Mouse (Mus musculus) cerebellum, adult 2 months (tissue): ENCODE results near the gene Defb25. TPM values are rescaled to one million over a fixed set of nuclear protein-coding genes. Genes with fewer than 3 reads are reported as not detected.
"Not testable (repeated sequence)": the region's sequence is repeated elsewhere in the genome, so short reads cannot be mapped to it uniquely, and the experiment has no call there.

Experiments used
- DNase-seq, 2 experiments: peaks; one replicate each; pipeline ENCODE4 v3.0.0; 2021
- H3K27ac ChIP-seq: fragments of 200-500 bp; 2 replicates; pipeline ENCODE4 v1.5.1; 2012; ENCODE audit warnings: low read length, control low read depth, inconsistent platforms; ENCODE audit not compliant: insufficient read depth
- H3K27me3 ChIP-seq: fragments of 200-500 bp; 2 replicates; pipeline ENCODE4 v1.6.1; 2012; ENCODE audit warnings: inconsistent platforms, mild to moderate bottlenecking, low read length, moderate library complexity; ENCODE audit not compliant: control insufficient read depth, insufficient read depth
- H3K4me1 ChIP-seq: fragments of 200-500 bp; 2 replicates; pipeline ENCODE4 v1.6.1; 2011; ENCODE audit warnings: low read length; ENCODE audit not compliant: control insufficient read depth, insufficient read depth
- H3K4me3 ChIP-seq: fragments of 200-500 bp; replicated peaks from 2 replicates; pipeline ENCODE3; 2011; ENCODE audit warnings: mild to moderate bottlenecking, low read depth, low read length, control low read depth; ENCODE audit not compliant: insufficient read depth
- CTCF ChIP-seq: fragments of 200-500 bp; IDR thresholded peaks from 2 replicates; pipeline ENCODE4 v1.5.1; 2011; ENCODE audit warnings: low read depth, mild to moderate bottlenecking, control low read depth, low read length, moderate library complexity, borderline replicate concordance; ENCODE audit not compliant: insufficient read depth
- POLR2A ChIP-seq: fragments of 200-500 bp; IDR thresholded peaks from 2 replicates; pipeline ENCODE4 v1.6.1; 2011; ENCODE audit warnings: low read length, control low read depth, borderline replicate concordance; ENCODE audit not compliant: insufficient read depth
- WGBS: fragments of 180-500 bp; shearing (Covaris S2); methylation state at CpG from one replicate; pipeline ENCODE4 v1.1.7; 2018; 5-methylcytosine and 5-hydroxymethylcytosine counted together
- polyA plus RNA-seq: library from polyadenylated mRNA; depleted of rRNA; stranded (reverse); fragments of >200 nt; gene quantifications from 2 replicates; pipeline ENCODE4 v1.2.3, GENCODE M21; 2012; rRNA removed

The Defb25 gene
- not detected in 2 replicates for polyA plus RNA-seq

GRCm38 (mm10) chr2:152622953-152623352, at the start of gene Defb25:
Gene Defb25, minus strand, starts transcription at chr2:152623053.
- Histone ChIP-seq H3K27me3 (peaks cover 3% of the 10 kb centered on the region; the same call in 1 of the 2 replicates), H3K4me3 (no peak within 1 kb of the TSS), H3K4me1 (no peaks in the 10 kb centered on the region), H3K27ac (no peak within 1 kb of the TSS)
- no peak for DNase-seq
- TF ChIP-seq POLR2A (no peak), CTCF (no peak)
- WGBS = 86% methylated on average over 7 of the region's 7 CpGs

- no peaks in the 10 kb centered on the region for H3K27me3 ChIP-seq
- H3K27ac ChIP-seq = no peak overlapping the region
- peaks cover 27% of the 10 kb centered on the region for H3K4me1 ChIP-seq
- WGBS = 37% methylated on average over 12 of the region's 12 CpGs
- peak overlapping the region; percentile 9 for H3K4me3 ChIP-seq
- DNase-seq = no peak
- no peak for TF ChIP-seq CTCF
Observed at GRCm38 (mm10) chr2:152672166-152672565, 49.3 kb upstream of the Defb25 start.

GRCm38 (mm10) chr2:152671642-152671999, 48.8 kb upstream of the Defb25 start:
- Histone ChIP-seq H3K27ac (no peak overlapping the region), H3K4me3 (peak overlapping the region; percentile 68), H3K27me3 (no peaks in the 10 kb centered on the region), H3K4me1 (peaks cover 27% of the 10 kb centered on the region)
- TF ChIP-seq CTCF (peak; percentile 49), POLR2A (no peak)
- DNase-seq = peak in 1 of 2 experiments; percentile 50
- WGBS = 5% methylated on average over 5 of the region's 5 CpGs

- WGBS = 30% methylated on average over 9 of the region's 9 CpGs
- no peak overlapping the region for H3K27ac ChIP-seq
- peaks cover 26% of the 10 kb centered on the region for H3K4me1 ChIP-seq
- no peak for TF ChIP-seq POLR2A
- no peak for TF ChIP-seq CTCF
- peak overlapping the region; percentile 68 for H3K4me3 ChIP-seq
- no peaks in the 10 kb centered on the region for H3K27me3 ChIP-seq
- DNase-seq = no peak
Observed at GRCm38 (mm10) chr2:152670983-152671641, 48.3 kb upstream of the Defb25 start.

- peak overlapping the region; percentile 20 for H3K27ac ChIP-seq
- H3K4me3 ChIP-seq = peak overlapping the region; percentile 68
- no peak for TF ChIP-seq POLR2A
- TF ChIP-seq CTCF = no peak
- H3K4me1 ChIP-seq = peaks cover 17% of the 10 kb centered on the region
- under 1% methylated on average over 46 of the region's 46 CpGs for WGBS
- DNase-seq = no peak
- H3K27me3 ChIP-seq = no peaks in the 10 kb centered on the region
Observed at GRCm38 (mm10) chr2:152669639-152670484, 47.0 kb upstream of the Defb25 start.

- H3K4me3 ChIP-seq = peak within 1 kb of the TSS; percentile 68
- peaks cover 16% of the 10 kb centered on the region for H3K4me1 ChIP-seq
- DNase-seq = peak; percentile 91 to 92
- WGBS = under 1% methylated on average over 35 of the region's 35 CpGs
- H3K27me3 ChIP-seq = no peaks in the 10 kb centered on the region
- TF ChIP-seq CTCF (peak; percentile 95), POLR2A (peak; percentile 96)
- H3K27ac ChIP-seq = peak within 1 kb of the TSS; percentile 20
Observed at GRCm38 (mm10) chr2:152669256-152669638, 46.4 kb upstream of the Defb25 start, which contains the start of gene H13. Gene H13, plus strand, starts transcription at chr2:152669461.

GRCm38 (mm10) chr2:152666191-152666590, 43.3 kb upstream of the Defb25 start:
- 74% methylated on average over 3 of the region's 3 CpGs for WGBS

GRCm38 (mm10) chr2:152661163-152661562, 38.3 kb upstream of the Defb25 start:
- WGBS = 84% methylated on average over 6 of the region's 6 CpGs
- TF ChIP-seq POLR2A (no peak), CTCF (no peak)
- H3K27ac ChIP-seq = no peak overlapping the region
- no peak overlapping the region for H3K4me3 ChIP-seq
- no peaks in the 10 kb centered on the region for H3K27me3 ChIP-seq
- H3K4me1 ChIP-seq = no peaks in the 10 kb centered on the region
- DNase-seq = no peak

More at GRCm38 (mm10) chr2:152666191-152666590, 43.3 kb upstream of the Defb25 start:
- not testable (repeated sequence) for DNase-seq, H3K27me3 ChIP-seq, H3K4me3 ChIP-seq, H3K4me1 ChIP-seq, H3K27ac ChIP-seq
